Mouse (Mus musculus) forebrain, embryonic 12.5 days (tissue): Measurements from ENCODE around the gene Nprl2. TPM values are rescaled to one million over a fixed set of nuclear protein-coding genes. Genes with fewer than 3 reads are reported as not detected.

Experiments
- ATAC-seq: fragments of 200-750 bp; cut with Nextera tagmentation; 2 replicates; pipeline ENCODE4 v1.8.0; 2017; ENCODE audit warnings: moderate TSS enrichment; ENCODE audit not compliant: low FRiP score
- H3K27ac ChIP-seq: fragments of 300-500 bp; sonication (generic); 2 replicates; pipeline ENCODE4 v1.5.1; 2016; ENCODE audit warnings: mild to moderate bottlenecking
- H3K27me3 ChIP-seq: fragments of 300-500 bp; sonication (generic); 2 replicates; pipeline ENCODE4 v1.6.1; 2016; ENCODE audit warnings: mild to moderate bottlenecking
- H3K36me3 ChIP-seq: fragments of 300-500 bp; sonication (generic); replicated peaks from 2 replicates; pipeline ENCODE4 v1.6.1; 2016; ENCODE audit warnings: mild to moderate bottlenecking
- H3K4me1 ChIP-seq: fragments of 300-500 bp; sonication (generic); 2 replicates; pipeline ENCODE4 v1.6.1; 2016
- H3K4me2 ChIP-seq: fragments of 300-500 bp; sonication (generic); 2 replicates; pipeline ENCODE4 v1.6.1; 2016; ENCODE audit warnings: mild to moderate bottlenecking, moderate library complexity
- H3K4me3 ChIP-seq: fragments of 300-500 bp; sonication (generic); replicated peaks from 2 replicates; pipeline ENCODE4 v1.5.1; 2016; ENCODE audit warnings: mild to moderate bottlenecking
- H3K9ac ChIP-seq: fragments of 300-500 bp; sonication (generic); 2 replicates; pipeline ENCODE4 v1.6.1; 2016; ENCODE audit warnings: mild to moderate bottlenecking
- H3K9me3 ChIP-seq: fragments of 300-500 bp; sonication (generic); 2 replicates; pipeline ENCODE4 v1.6.1; 2016
- WGBS: fragments of 180-500 bp; shearing (Covaris S2); methylation state at CpG from one replicate; pipeline ENCODE4 v1.1.7; 2016; 5-methylcytosine and 5-hydroxymethylcytosine counted together
- polyA plus RNA-seq: library from polyadenylated mRNA; unstranded; fragments of >200 nt; fragmentation: Nextera tagmentation; extraction: Ambion mirVana; gene quantifications from 2 replicates; pipeline ENCODE4 v1.2.1, GENCODE M21; 2016

Gene Nprl2
- polyA plus RNA-seq, 1 experiment from 2014 or later = 46.3 TPM

DNA sequence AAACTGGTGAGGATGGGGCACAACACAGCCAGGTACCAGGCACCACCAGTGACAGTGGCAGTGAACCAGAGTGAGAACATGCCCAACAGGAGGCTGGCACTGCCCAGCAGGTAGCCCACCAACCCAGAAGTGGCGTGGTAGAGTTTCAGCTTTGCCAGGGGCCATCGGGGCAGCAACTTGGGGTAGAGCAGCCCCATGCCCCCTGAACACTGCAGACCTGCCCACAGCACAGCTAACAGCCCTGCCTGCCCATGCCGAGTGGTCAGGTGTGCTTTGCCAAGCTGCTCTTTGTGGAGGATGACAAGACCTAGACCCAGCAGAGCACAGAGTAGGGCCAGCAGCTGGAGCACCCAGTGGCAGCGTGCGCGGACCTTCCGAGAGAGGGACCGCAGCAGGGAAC, 2.1 kb upstream of the Nprl2 start:
- 91% methylated on average over 8 of the region's 8 CpGs for WGBS
- H3K4me1 ChIP-seq = peaks cover 52% of the 10 kb centered on the region
- H3K9me3 ChIP-seq = no peaks in the 10 kb centered on the region
- H3K36me3 ChIP-seq = peaks cover 49% of the 10 kb centered on the region
- H3K27me3 ChIP-seq = no peaks in the 10 kb centered on the region
- H3K4me3 ChIP-seq = no peak overlapping the region
- ATAC-seq = no peak
- no peak overlapping the region for H3K4me2 ChIP-seq
- H3K27ac ChIP-seq = no peak overlapping the region
- H3K9ac ChIP-seq = no peak overlapping the region

DNA sequence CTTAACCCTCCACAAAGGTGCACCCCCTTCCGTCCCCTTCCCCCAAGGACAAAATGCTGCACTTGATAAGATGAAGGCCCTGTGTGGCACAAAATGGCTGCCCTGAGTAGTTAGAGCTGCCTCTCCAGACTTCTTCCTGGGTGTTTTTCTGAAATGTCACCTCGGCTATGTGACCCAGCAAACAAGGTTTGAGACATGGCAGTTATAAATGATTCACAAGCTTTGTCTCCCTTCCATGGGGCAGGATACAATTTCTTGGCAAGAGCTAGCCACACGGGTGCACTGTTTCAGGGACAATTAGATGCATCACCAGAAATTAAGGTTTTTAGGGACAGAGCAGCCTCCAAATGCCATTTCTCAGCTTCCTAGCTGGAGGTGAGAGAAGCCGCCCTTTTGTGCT, 1.6 kb upstream of the Nprl2 start:
- no peak for ATAC-seq
- Histone ChIP-seq H3K27me3 (no peaks in the 10 kb centered on the region), H3K27ac (no peak overlapping the region), H3K9ac (no peak overlapping the region), H3K4me2 (no peak overlapping the region), H3K9me3 (no peaks in the 10 kb centered on the region), H3K4me3 (no peak overlapping the region), H3K36me3 (peaks cover 49% of the 10 kb centered on the region), H3K4me1 (peaks cover 48% of the 10 kb centered on the region)
- 80% methylated on average over 4 of the region's 4 CpGs for WGBS

GRCm38 (mm10) chr9:107541005-107541404, 1.0 kb upstream of the Nprl2 start:
- H3K4me2 ChIP-seq = peak overlapping the region; percentile 94
- no peaks in the 10 kb centered on the region for H3K27me3 ChIP-seq
- peaks cover 42% of the 10 kb centered on the region for H3K4me1 ChIP-seq
- peak overlapping the region; percentile 65 for H3K4me3 ChIP-seq
- 0 out of 2 replicates have a peak overlapping the region, but pooled peaks have one; percentile 74 for H3K9ac ChIP-seq
- no peak for ATAC-seq
- no peaks in the 10 kb centered on the region for H3K9me3 ChIP-seq
- WGBS = 37% methylated on average over 10 of the region's 10 CpGs
- no peak overlapping the region for H3K27ac ChIP-seq
- peaks cover 49% of the 10 kb centered on the region for H3K36me3 ChIP-seq

DNA sequence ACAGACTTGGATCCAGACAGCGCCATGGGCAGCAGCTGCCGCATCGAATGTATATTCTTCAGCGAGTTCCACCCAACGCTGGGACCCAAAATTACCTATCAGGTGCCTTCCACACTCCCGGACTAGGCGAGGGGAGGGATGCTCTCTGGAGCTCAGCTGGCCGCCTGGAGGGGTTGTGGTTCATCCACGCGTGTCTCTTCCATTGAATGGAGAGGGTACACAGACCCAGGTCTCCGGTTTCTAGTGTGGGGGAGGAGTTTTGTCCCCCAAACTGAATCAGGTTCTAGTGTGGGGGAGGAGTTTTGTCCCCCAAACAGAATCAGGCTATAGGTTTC, 293 bp downstream of the Nprl2 start:
- Histone ChIP-seq H3K4me1 (peaks cover 41% of the 10 kb centered on the region), H3K4me3 (peak overlapping the region; percentile 65), H3K36me3 (peaks cover 48% of the 10 kb centered on the region), H3K9me3 (no peaks in the 10 kb centered on the region), H3K9ac (peak overlapping the region; percentile 74), H3K27me3 (no peaks in the 10 kb centered on the region), H3K27ac (no peak overlapping the region; the same call in 1 of the 2 replicates), H3K4me2 (peak overlapping the region; percentile 94)
- WGBS = 1% methylated on average over 11 of the region's 11 CpGs
- ATAC-seq = peak; percentile 13

DNA sequence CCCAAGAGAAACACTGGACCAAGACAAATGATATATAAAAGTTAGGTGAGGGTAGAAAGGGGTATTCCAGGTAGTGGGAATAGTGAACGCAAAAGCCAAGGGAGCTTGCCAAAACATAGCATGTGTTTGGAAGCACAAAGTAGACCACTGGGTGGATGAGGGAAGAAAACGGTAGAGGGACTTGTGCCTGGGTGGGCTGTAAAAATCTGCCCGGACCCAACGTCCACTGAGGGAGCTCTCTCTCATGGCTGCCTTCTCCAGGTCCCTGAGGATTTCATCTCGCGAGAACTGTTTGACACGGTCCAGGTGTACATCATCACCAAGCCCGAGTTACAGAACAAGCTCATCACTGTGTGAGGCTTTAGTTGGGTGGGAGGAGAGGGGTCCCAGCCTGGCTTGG, 695 bp downstream of the Nprl2 start:
- Histone ChIP-seq H3K4me1 (peaks cover 40% of the 10 kb centered on the region), H3K27ac (no peak overlapping the region), H3K27me3 (peaks cover under 1% of the 10 kb centered on the region; the same call in 1 of the 2 replicates), H3K9ac (peak overlapping the region; percentile 74), H3K9me3 (no peaks in the 10 kb centered on the region), H3K4me3 (peak overlapping the region; percentile 65), H3K36me3 (peaks cover 44% of the 10 kb centered on the region), H3K4me2 (peak overlapping the region; percentile 94)
- no peak for ATAC-seq
- WGBS = 55% methylated on average over 8 of the region's 8 CpGs

DNA sequence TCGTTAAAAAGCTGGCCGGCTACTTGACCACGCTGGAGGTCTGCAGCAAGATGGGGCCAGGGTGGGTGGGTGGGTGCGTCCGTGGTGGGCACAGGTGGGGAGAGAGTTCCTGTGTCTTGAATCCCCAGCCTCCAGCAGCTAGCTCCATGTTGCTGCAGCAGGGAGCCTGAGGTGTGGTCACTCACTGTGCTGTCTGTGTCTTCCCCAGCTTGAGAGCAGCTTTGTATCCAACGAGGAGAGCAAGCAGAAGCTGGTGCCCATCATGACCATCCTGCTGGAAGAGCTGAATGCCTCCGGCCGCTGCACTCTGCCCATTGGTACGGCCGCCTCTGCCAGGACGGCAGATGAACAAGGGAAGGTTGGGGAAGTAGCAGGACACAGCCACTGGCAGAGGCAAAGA, 1.3 kb downstream of the Nprl2 start:
- H3K27ac ChIP-seq = no peak overlapping the region
- WGBS = 92% methylated on average over 11 of the region's 11 CpGs
- H3K9me3 ChIP-seq = no peaks in the 10 kb centered on the region
- ATAC-seq = no peak
- H3K36me3 ChIP-seq = peaks cover 38% of the 10 kb centered on the region
- H3K4me1 ChIP-seq = peaks cover 38% of the 10 kb centered on the region
- no peak overlapping the region for H3K9ac ChIP-seq
- H3K27me3 ChIP-seq = peaks cover 7% of the 10 kb centered on the region
- H3K4me2 ChIP-seq = peak overlapping the region; percentile 94
- no peak overlapping the region for H3K4me3 ChIP-seq

GRCm38 (mm10) chr9:107544196-107544700, 2.2 kb downstream of the Nprl2 start:
- no peak for ATAC-seq
- peaks cover 28% of the 10 kb centered on the region for H3K36me3 ChIP-seq
- WGBS = 96% methylated on average over 17 of the region's 17 CpGs
- no peak overlapping the region for H3K27ac ChIP-seq
- H3K4me3 ChIP-seq = no peak overlapping the region
- H3K9me3 ChIP-seq = no peaks in the 10 kb centered on the region
- peaks cover 38% of the 10 kb centered on the region for H3K4me1 ChIP-seq
- H3K27me3 ChIP-seq = peaks cover 16% of the 10 kb centered on the region
- H3K4me2 ChIP-seq = no peak overlapping the region
- H3K9ac ChIP-seq = no peak overlapping the region

DNA sequence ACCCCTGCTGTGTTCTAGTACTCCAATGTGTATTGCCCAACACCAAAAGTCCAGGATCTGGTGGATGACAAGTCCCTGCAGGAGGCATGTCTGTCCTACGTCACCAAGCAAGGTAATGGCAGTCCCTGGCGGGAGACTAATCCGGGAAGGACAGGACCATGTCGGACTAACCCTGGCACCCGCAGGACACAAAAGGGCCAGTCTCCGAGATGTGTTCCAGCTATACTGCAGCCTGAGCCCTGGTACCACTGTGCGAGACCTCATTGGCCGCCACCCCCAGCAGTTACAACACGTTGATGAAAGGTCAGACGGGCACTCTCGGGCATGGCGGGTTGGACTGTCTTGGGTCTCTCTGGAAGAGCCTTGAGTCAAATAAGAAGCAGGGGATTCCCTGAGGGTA, 2.7 kb downstream of the Nprl2 start:
- Histone ChIP-seq H3K27ac (no peak overlapping the region), H3K9ac (no peak overlapping the region), H3K4me3 (no peak overlapping the region), H3K9me3 (no peaks in the 10 kb centered on the region), H3K36me3 (peaks cover 23% of the 10 kb centered on the region), H3K4me2 (no peak overlapping the region), H3K27me3 (peaks cover 21% of the 10 kb centered on the region), H3K4me1 (peaks cover 38% of the 10 kb centered on the region)
- no peak for ATAC-seq
- WGBS = 96% methylated on average over 12 of the region's 12 CpGs

- no peak overlapping the region for H3K4me3 ChIP-seq
- H3K4me1 ChIP-seq = peaks cover 38% of the 10 kb centered on the region
- H3K27ac ChIP-seq = no peak overlapping the region
- no peaks in the 10 kb centered on the region for H3K9me3 ChIP-seq
- H3K4me2 ChIP-seq = no peak overlapping the region
- peaks cover 19% of the 10 kb centered on the region for H3K36me3 ChIP-seq
- peaks cover 26% of the 10 kb centered on the region for H3K27me3 ChIP-seq
- H3K9ac ChIP-seq = no peak overlapping the region
- WGBS = 87% methylated on average over 10 of the region's 10 CpGs
- no peak for ATAC-seq
Observed at GRCm38 (mm10) chr9:107545199-107545598, 3.2 kb downstream of the Nprl2 start.

DNA sequence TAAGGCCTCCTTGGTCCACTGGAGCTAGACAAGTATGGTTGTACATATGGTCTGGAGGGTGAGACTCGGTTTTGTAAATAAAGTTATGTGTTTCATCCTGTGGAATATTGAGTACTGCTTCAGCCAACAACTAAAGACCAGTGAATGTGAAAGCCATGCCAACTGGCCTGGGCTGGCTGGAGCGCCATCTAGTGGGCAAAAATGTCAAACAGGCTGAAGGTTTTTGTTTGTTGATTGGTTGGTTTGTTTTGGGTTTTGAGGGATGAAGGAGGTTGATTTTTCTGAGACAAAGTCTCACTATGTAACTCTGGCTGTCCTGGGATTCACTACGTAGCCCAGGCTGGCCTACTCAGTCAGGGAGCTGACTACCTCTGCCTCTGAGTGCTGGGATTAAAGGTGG, 3.6 kb downstream of the Nprl2 start:
- H3K4me1 ChIP-seq = peaks cover 35% of the 10 kb centered on the region
- H3K36me3 ChIP-seq = peaks cover 15% of the 10 kb centered on the region
- 8% methylated on average over 3 of the region's 3 CpGs for WGBS

GRCm38 (mm10) chr9:107547026-107547425, 5.0 kb downstream of the Nprl2 start, which contains the start of gene Zmynd10:
Zmynd10 (plus strand) TSS chr9:107547298.
- H3K4me3 ChIP-seq = peak within 1 kb of the TSS; percentile 23
- WGBS = 5% methylated on average over 20 of the region's 20 CpGs
- peak within 1 kb of the TSS; percentile 71 for H3K27ac ChIP-seq
- peaks cover 37% of the 10 kb centered on the region for H3K4me1 ChIP-seq
- H3K36me3 ChIP-seq = peaks cover 15% of the 10 kb centered on the region
- H3K27me3 ChIP-seq = peaks cover 44% of the 10 kb centered on the region
- peak within 1 kb of the TSS; percentile 40; the same call in 1 of the 2 replicates for H3K9ac ChIP-seq
- peak; percentile 72 for ATAC-seq
- no peaks in the 10 kb centered on the region for H3K9me3 ChIP-seq
- H3K4me2 ChIP-seq = peak within 1 kb of the TSS; percentile 51

More for the DNA sequence above, 3.6 kb downstream of the Nprl2 start:
- no peak for ATAC-seq
- Histone ChIP-seq H3K27me3 (peaks cover 30% of the 10 kb centered on the region), H3K4me3 (no peak overlapping the region), H3K4me2 (no peak overlapping the region), H3K9ac (no peak overlapping the region), H3K27ac (no peak overlapping the region), H3K9me3 (no peaks in the 10 kb centered on the region)

GRCm38 (mm10) chr9:107547957-107548356, 5.9 kb downstream of the Nprl2 start:
- H3K9ac ChIP-seq = no peak overlapping the region
- 79% methylated on average over 5 of the region's 5 CpGs for WGBS
- peaks cover 15% of the 10 kb centered on the region for H3K36me3 ChIP-seq
- no peak overlapping the region for H3K4me3 ChIP-seq
- no peak overlapping the region for H3K4me2 ChIP-seq
- peaks cover 37% of the 10 kb centered on the region for H3K4me1 ChIP-seq
- peaks cover 53% of the 10 kb centered on the region for H3K27me3 ChIP-seq
- ATAC-seq = no peak
- no peak overlapping the region for H3K27ac ChIP-seq
- no peaks in the 10 kb centered on the region for H3K9me3 ChIP-seq

DNA sequence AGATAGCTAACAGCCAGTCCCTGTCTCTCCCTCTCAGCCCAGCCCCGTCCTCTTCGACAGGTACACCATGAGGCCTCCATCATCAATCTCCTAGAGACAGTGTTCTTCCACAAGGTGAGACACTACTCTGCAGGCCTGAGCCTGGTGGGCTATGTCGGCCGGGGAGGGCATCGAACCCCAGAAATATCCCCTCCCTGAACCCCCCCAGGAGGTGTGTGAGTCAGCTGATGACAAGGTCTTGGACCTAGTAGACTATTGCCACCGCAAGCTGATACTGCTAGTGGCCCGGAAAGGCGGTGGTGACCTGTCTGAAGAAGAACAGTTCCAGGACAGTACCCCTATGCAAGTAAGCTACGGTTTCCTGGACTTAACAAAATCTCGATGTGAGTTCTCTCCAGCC, 6.8 kb downstream of the Nprl2 start:
- Histone ChIP-seq H3K27ac (no peak overlapping the region), H3K27me3 (peaks cover 59% of the 10 kb centered on the region), H3K4me2 (no peak overlapping the region), H3K9me3 (no peaks in the 10 kb centered on the region), H3K9ac (no peak overlapping the region), H3K4me3 (no peak overlapping the region), H3K36me3 (peaks cover 11% of the 10 kb centered on the region), H3K4me1 (peaks cover 44% of the 10 kb centered on the region)
- ATAC-seq = no peak
- 90% methylated on average over 10 of the region's 10 CpGs for WGBS
